Mouse (Mus musculus) stomach, postnatal 0 days (tissue): ENCODE measurements around the gene Cd36. TPM values are rescaled to one million over a fixed set of nuclear protein-coding genes. Genes with fewer than 3 reads are reported as not detected.
"Not testable (repeated sequence)": the region's sequence is repeated elsewhere in the genome, so short reads cannot be mapped to it uniquely, and the experiment has no call there.

Source experiments
- ATAC-seq: fragments of 200-750 bp; cut with Nextera tagmentation; 2 replicates; pipeline ENCODE4 v1.8.0; 2017; ENCODE audit not compliant: low FRiP score, low TSS enrichment
- DNase-seq: peaks from one replicate; pipeline ENCODE4 v3.0.0-alpha.2; 2016; ENCODE audit warnings: low spot score
- H3K27ac ChIP-seq: fragments of 300-500 bp; sonication (generic); replicated peaks from 2 replicates; pipeline ENCODE4 v1.5.1; 2014; ENCODE audit warnings: mild to moderate bottlenecking, control low read depth
- H3K27me3 ChIP-seq: fragments of 300-500 bp; sonication (generic); 2 replicates; pipeline ENCODE4 v1.6.1; 2014; ENCODE audit warnings: low read length; ENCODE audit not compliant: control insufficient read depth, insufficient read depth
- H3K36me3 ChIP-seq: fragments of 300-500 bp; sonication (generic); 2 replicates; pipeline ENCODE4 v1.6.1; 2014; ENCODE audit warnings: low read length, mixed read lengths; ENCODE audit not compliant: control insufficient read depth, insufficient read depth
- H3K4me1 ChIP-seq: fragments of 300-500 bp; sonication (generic); replicated peaks from 2 replicates; pipeline ENCODE4 v1.6.1; 2014; ENCODE audit warnings: antibody characterized with exemption; ENCODE audit not compliant: control insufficient read depth, insufficient read depth
- H3K4me2 ChIP-seq: fragments of 300-500 bp; sonication (generic); replicated peaks from 2 replicates; pipeline ENCODE4 v1.6.1; 2014; ENCODE audit warnings: low read depth, mild to moderate bottlenecking, control low read depth, moderate library complexity
- H3K4me3 ChIP-seq: fragments of 300-500 bp; sonication (generic); 2 replicates; pipeline ENCODE4 v1.5.1; 2014; ENCODE audit warnings: low read depth, low read length, control low read depth
- H3K9ac ChIP-seq: fragments of 300-500 bp; sonication (generic); 2 replicates; pipeline ENCODE4 v1.6.1; 2014; ENCODE audit warnings: mild to moderate bottlenecking, low read length, control low read depth, mixed read lengths
- H3K9me3 ChIP-seq: fragments of 300-500 bp; sonication (generic); 2 replicates; pipeline ENCODE4 v1.6.1; 2016; ENCODE audit warnings: low read length; ENCODE audit not compliant: control insufficient read depth
- CTCF ChIP-seq: IDR thresholded peaks from 2 replicates; pipeline ENCODE4 v1.5.1; 2016; ENCODE audit warnings: antibody characterized with exemption, low read depth, mild to moderate bottlenecking, moderate library complexity
- EP300 ChIP-seq: optimal IDR thresholded peaks from 2 replicates; pipeline ENCODE3; 2016; ENCODE audit warnings: antibody characterized with exemption
- WGBS: fragments of 180-500 bp; shearing (Covaris S2); extraction: QIAGEN DNeasy Blood & Tissue Kit; methylation state at CpG from one replicate; pipeline ENCODE4 v1.1.7; 2014; 5-methylcytosine and 5-hydroxymethylcytosine counted together
- polyA plus RNA-seq: library from polyadenylated mRNA; unstranded; fragments of >200 nt; fragmentation: Nextera tagmentation; extraction: Ambion mirVana; gene quantifications from 2 replicates; pipeline ENCODE4 v1.2.1, GENCODE M21; 2015

Cd36 gene
- polyA plus RNA-seq: 28.2 and 35.9 TPM in 2 replicates

DNA sequence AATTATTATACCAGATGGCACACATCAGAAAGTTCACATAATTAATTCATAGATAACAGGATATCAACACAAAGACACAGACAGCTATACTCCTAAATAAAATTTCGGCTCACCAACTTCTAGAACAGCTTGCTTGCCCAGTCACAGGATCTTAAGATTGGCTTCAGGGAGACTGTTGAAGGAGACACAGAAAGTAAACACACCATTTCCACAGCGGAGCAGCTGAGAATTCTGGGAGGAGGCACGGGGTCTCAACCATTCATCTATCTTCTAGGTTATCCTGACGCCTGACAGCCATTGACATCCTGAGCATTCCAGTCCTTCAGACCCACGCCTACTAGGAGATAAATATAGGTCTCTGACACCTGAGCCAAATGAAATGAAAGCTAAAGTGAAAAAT, at the start of gene Cd36:
TSS of gene Cd36 (minus strand) at position 204 of the 400 bp plus-strand sequence.
- no peak within 1 kb of the TSS for H3K27ac ChIP-seq
- no peaks in the 10 kb centered on the region for H3K36me3 ChIP-seq
- no peak within 1 kb of the TSS for H3K9ac ChIP-seq
- H3K4me2 ChIP-seq: no peak within 1 kb of the TSS
- ATAC-seq (no peak), DNase-seq (no peak)
- H3K4me3 ChIP-seq: no peak within 1 kb of the TSS
- H3K4me1 ChIP-seq: no peaks in the 10 kb centered on the region
- no peaks in the 10 kb centered on the region for H3K9me3 ChIP-seq
- H3K27me3 ChIP-seq: no peaks in the 10 kb centered on the region
- 18% methylated on average over 5 of the region's 5 CpGs for WGBS
- no peak for TF ChIP-seq EP300
- no peak for TF ChIP-seq CTCF

DNA sequence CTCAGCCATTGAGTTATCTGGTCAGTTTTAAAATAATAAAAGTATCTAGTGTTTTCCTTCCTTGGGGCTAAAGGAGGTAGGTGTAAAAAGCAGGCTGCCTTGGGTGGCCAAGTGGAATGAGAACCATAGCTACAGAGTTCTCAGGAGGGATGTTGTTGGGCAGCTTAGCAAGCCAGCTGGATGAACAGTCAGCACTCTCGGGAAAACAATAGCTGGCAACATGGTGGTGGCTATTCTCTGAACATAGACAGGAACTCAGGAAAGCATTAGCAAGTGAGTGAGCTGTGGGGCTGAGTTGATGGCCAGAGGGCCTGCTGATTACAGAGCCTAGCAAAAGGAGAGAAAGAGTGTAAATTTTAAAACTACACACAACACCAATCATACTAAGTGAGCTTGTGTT, 45.9 kb upstream of the Cd36 start:
- DNase-seq (no peak), ATAC-seq (no peak)
- H3K4me2 ChIP-seq: no peak overlapping the region
- no peaks in the 10 kb centered on the region for H3K4me1 ChIP-seq
- H3K9me3 ChIP-seq: no peaks in the 10 kb centered on the region
- no peak for TF ChIP-seq CTCF
- TF ChIP-seq EP300: no peak
- no peaks in the 10 kb centered on the region for H3K36me3 ChIP-seq
- no peak overlapping the region for H3K4me3 ChIP-seq
- no peak overlapping the region for H3K9ac ChIP-seq
- 73% methylated on average over 1 of the region's 1 CpGs for WGBS
- H3K27me3 ChIP-seq: no peaks in the 10 kb centered on the region
- H3K27ac ChIP-seq: no peak overlapping the region

DNA sequence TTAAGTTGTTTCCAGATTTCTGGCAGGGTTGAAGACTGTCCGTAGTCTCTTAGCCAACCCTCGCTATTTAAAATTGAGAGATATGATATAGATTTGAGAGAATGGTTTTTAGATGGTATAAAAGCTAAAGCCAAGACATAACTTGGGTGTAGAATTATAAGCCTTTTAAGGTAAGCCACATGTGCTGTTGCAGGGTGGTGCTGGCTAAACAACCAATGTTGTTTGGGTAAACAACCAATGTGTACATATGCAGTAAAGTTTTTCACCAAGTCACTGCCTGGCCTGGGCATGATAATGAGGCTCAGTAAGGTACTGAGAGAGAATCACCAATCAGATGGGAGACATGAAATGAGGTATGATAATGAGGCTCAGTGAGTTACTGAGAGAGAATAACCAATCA, 43.0 kb upstream of the Cd36 start:
- not testable (repeated sequence) for H3K27me3 ChIP-seq, H3K4me3 ChIP-seq, H3K4me1 ChIP-seq, H3K9me3 ChIP-seq, H3K36me3 ChIP-seq, H3K4me2 ChIP-seq, ATAC-seq, DNase-seq, H3K9ac ChIP-seq, H3K27ac ChIP-seq
- 95% methylated on average over 2 of the region's 2 CpGs for WGBS

DNA sequence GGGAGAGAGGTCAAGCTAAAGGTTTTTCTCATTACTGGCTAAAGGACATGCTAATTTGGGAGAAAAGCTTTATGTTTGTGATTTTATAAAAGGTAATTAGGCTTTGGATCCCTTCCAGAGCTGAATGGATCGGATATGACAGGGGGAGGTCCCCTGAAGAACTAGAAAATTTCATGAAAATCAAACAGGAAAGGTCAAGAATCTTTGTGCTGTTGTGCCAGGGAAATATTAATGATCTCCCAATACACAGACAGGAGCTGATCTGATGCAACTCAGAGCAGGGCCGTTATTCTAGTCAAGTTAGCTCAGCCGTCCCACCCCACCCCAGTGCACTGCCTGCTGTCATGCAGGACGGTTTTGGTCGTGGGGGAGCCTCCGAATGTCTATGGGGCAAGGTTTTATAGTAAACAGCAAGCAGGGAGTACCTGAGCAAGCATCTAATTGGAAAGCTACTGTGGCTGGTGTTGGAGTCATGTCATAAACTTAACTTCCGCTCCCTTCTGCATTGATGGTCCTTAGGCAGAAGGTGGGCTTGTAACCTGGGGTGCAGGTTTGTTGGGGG, 40.5 kb upstream of the Cd36 start:
- H3K27me3 ChIP-seq: no peaks in the 10 kb centered on the region
- no peak for TF ChIP-seq EP300
- TF ChIP-seq CTCF: no peak
- no peak overlapping the region for H3K4me2 ChIP-seq
- H3K9me3 ChIP-seq: no peaks in the 10 kb centered on the region
- H3K27ac ChIP-seq: no peak overlapping the region
- H3K9ac ChIP-seq: no peak overlapping the region
- DNase-seq: no peak
- H3K36me3 ChIP-seq: no peaks in the 10 kb centered on the region
- no peaks in the 10 kb centered on the region for H3K4me1 ChIP-seq
- ATAC-seq: no peak
- no peak overlapping the region for H3K4me3 ChIP-seq
- 43% methylated on average over 7 of the region's 7 CpGs for WGBS

DNA sequence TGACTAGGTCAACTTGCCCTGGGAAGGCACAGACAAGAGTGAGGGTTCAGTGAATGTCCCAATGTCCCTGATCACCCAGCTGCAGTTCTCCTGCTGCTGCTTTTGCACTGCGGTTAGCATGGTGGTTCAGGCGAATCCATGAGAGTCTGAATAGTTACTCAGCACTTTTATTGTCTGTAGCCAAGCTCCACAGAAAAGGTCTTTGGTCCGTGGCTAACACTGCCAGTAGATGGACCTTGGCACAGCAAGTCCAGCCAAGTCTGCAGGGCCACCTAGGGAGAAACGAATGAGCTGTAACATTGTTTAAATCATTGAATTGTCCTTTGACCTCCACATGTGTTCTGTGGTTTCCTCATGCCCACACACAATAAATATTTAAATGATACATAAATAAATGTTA, 39.9 kb upstream of the Cd36 start:
- H3K9ac ChIP-seq: no peak overlapping the region
- no peak overlapping the region for H3K4me3 ChIP-seq
- 38% methylated on average over 4 of the region's 4 CpGs for WGBS
- no peaks in the 10 kb centered on the region for H3K4me1 ChIP-seq
- ATAC-seq: no peak
- DNase-seq: no peak
- no peaks in the 10 kb centered on the region for H3K36me3 ChIP-seq
- no peak for TF ChIP-seq EP300
- peak; percentile 13 for TF ChIP-seq CTCF
- no peaks in the 10 kb centered on the region for H3K9me3 ChIP-seq
- no peak overlapping the region for H3K4me2 ChIP-seq
- H3K27ac ChIP-seq: no peak overlapping the region
- H3K27me3 ChIP-seq: no peaks in the 10 kb centered on the region

DNA sequence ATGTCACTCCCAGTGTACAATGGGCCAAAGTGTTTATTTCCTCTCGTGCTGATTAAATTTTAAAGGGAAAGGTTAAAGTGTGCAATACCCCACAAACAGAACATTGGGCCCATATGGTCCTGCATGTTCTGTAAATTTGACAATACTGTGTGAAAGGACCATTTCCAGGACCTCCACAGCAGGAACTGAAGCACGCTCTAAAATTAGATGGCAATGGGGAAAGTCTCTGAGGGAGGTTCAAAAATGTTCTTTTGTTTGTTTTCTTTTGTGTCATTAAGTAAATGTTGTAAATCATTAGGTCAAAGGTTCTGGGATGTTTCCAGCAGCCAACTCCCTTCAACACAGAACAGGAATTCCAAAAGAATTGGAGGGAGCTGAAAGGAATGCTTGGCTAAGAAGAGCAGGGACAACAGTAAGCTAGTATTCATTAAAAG, 35.5 kb upstream of the Cd36 start:
- no peaks in the 10 kb centered on the region for H3K9me3 ChIP-seq
- TF ChIP-seq EP300: no peak
- no peak for TF ChIP-seq CTCF
- 23% methylated on average over 2 of the region's 2 CpGs for WGBS
- H3K4me3 ChIP-seq: no peak overlapping the region
- no peaks in the 10 kb centered on the region for H3K27me3 ChIP-seq
- no peaks in the 10 kb centered on the region for H3K36me3 ChIP-seq
- ATAC-seq (peak; percentile 21; the same call in 1 of the 2 replicates), DNase-seq (no peak)
- no peak overlapping the region for H3K9ac ChIP-seq
- H3K4me1 ChIP-seq: no peaks in the 10 kb centered on the region
- no peak overlapping the region for H3K4me2 ChIP-seq
- H3K27ac ChIP-seq: no peak overlapping the region
